Mouse (Mus musculus): ENCODE data around the gene Peli2. TPM values are rescaled to one million over a fixed set of nuclear protein-coding genes. Genes with fewer than 3 reads are reported as not detected.

The Peli2 gene
- polyA plus RNA-seq, 2 experiments: 9.1 to 14.5 TPM

DNA sequence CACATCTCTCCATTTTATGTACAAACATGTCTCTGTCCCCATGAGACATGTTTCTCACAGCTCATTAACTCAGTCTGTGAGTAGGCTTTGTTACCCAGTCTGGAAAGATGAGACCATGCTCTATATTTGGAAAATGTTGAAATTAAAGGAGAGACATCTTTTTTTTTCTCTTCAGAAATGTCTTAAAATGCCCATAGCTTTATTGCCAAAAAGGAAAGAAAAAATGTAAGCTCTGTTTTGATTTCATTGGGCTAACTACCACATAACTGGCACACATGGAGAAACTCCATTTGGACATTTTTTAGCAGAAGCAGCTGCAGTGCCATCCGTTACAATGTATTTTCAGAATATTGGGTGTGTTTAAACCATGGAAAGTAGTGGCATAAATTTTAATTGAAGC lies 103.6 kb downstream of the Peli2 start:
- no peaks in the 10 kb centered on the region; the same call in none of the 2 replicates for H3K4me1 ChIP-seq (ENCODE audit: control insufficient read depth, insufficient read depth, low read length)
- no peak overlapping the region for H3K27ac ChIP-seq (replicated peaks; ENCODE audit: low read depth, low read length)
- 68% methylated on average over 1 of the region's 1 CpGs for whole genome bisulfite sequencing
- no peaks in the 10 kb centered on the region for H3K9me3 ChIP-seq (ENCODE audit: control insufficient read depth, low read length)
- 0 out of 2 replicates have a peak, but pooled peaks cover 2% of the 10 kb centered on the region for H3K36me3 ChIP-seq (ENCODE audit: control insufficient read depth, insufficient read depth, low read length)
- ATAC-seq (ENCODE audit: low FRiP score, low read depth) (no peak), DNase-seq (ENCODE audit: low spot score) (no peak)
- H3K4me2 ChIP-seq (replicated peaks; ENCODE audit: low read depth, low read length, severe bottlenecking): no peak overlapping the region
- no peak overlapping the region for H3K9ac ChIP-seq (ENCODE audit: low read depth, low read length, severe bottlenecking)
- no peak for TF ChIP-seq POLR2A (IDR thresholded peaks at IDR 0.05; ENCODE audit: borderline replicate concordance, extremely low read depth, insufficient read depth, insufficient read length)
- no peaks in the 10 kb centered on the region for H3K27me3 ChIP-seq (ENCODE audit: control insufficient read depth, insufficient read depth, low read length)
- no peak overlapping the region for H3K4me3 ChIP-seq (replicated peaks; ENCODE audit: low read length)

DNA sequence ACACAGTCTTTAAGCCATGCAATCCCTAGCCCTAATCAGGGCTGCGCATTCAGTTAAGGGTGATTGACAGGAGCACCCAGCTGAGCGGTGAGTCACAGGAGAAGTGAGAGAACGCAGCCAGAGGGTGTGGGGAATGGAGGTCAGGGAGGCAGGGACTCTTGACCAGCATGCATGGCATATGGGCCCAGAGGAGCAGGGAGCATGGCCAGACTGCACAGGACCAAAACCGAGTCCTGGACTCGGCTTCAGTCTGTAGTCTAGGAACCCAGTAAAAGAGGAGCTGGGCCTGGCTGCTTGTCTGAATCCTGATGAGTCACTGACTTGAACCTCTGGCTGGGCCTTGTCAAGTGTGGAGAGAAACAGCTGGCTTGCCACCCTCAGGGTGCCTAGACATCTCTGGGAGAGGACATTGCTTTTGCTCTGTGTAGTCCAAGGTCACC lies 104.3 kb downstream of the Peli2 start:
- Histone ChIP-seq H3K9me3 (ENCODE audit: control insufficient read depth, low read length) (no peaks in the 10 kb centered on the region), H3K4me1 (ENCODE audit: control insufficient read depth, insufficient read depth, low read length) (no peaks in the 10 kb centered on the region; the same call in none of the 2 replicates), H3K4me2 (replicated peaks; ENCODE audit: low read depth, low read length, severe bottlenecking) (no peak overlapping the region), H3K4me3 (replicated peaks; ENCODE audit: low read length) (no peak overlapping the region), H3K27me3 (ENCODE audit: control insufficient read depth, insufficient read depth, low read length) (no peaks in the 10 kb centered on the region), H3K9ac (ENCODE audit: low read depth, low read length, severe bottlenecking) (no peak overlapping the region), H3K27ac (replicated peaks; ENCODE audit: low read depth, low read length) (no peak overlapping the region), H3K36me3 (ENCODE audit: control insufficient read depth, insufficient read depth, low read length) (0 out of 2 replicates have a peak, but pooled peaks cover 2% of the 10 kb centered on the region)
- no peak for ATAC-seq (ENCODE audit: low FRiP score, low read depth)
- no peak for DNase-seq (ENCODE audit: low spot score)
- 66% methylated on average over 5 of the region's 5 CpGs for WGBS
- no peak for TF ChIP-seq POLR2A (IDR thresholded peaks at IDR 0.05; ENCODE audit: borderline replicate concordance, extremely low read depth, insufficient read depth, insufficient read length)

DNA sequence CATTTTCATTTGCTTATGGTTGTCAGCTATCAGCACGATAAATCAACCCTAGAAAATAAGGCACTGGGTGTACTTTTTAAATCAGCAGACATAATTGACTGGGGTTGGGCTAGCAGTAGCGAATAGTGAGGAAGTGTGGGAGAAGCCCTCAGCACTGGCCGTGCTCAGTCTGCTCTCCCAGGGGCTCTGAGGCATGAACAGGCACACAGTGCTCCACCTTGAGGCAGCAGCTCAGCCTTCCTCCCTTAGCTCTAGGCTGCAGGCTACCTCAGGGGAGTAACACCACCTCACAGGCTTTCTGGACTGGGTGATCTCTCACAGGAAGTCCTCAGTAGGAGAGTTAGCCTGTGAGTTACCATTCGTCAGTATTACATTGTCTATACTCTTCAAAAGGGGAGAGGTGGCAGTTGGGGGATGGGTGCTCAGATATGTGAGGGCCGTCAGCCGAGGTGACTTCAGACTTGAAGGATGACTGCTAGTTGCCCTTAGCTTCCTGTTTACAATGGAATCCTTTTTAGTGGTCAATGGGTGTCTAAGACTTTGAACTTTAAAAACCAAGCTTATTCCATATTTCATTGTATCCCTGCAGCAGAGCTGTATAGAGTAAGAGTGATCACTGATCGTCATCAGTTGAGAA lies 105.3 kb downstream of the Peli2 start:
- no peaks in the 10 kb centered on the region for H3K9me3 ChIP-seq (ENCODE audit: control insufficient read depth, low read length)
- H3K9ac ChIP-seq (ENCODE audit: low read depth, low read length, severe bottlenecking): no peak overlapping the region
- no peaks in the 10 kb centered on the region; the same call in none of the 2 replicates for H3K4me1 ChIP-seq (ENCODE audit: control insufficient read depth, insufficient read depth, low read length)
- WGBS: 79% methylated on average over 7 of the region's 7 CpGs
- H3K36me3 ChIP-seq (ENCODE audit: control insufficient read depth, insufficient read depth, low read length): 0 out of 2 replicates have a peak, but pooled peaks cover 2% of the 10 kb centered on the region
- ATAC-seq (ENCODE audit: low FRiP score, low read depth) (no peak), DNase-seq (ENCODE audit: low spot score) (no peak)
- TF ChIP-seq POLR2A (IDR thresholded peaks at IDR 0.05; ENCODE audit: borderline replicate concordance, extremely low read depth, insufficient read depth, insufficient read length): no peak
- no peak overlapping the region for H3K27ac ChIP-seq (replicated peaks; ENCODE audit: low read depth, low read length)
- H3K4me3 ChIP-seq (replicated peaks; ENCODE audit: low read length): no peak overlapping the region
- no peak overlapping the region for H3K4me2 ChIP-seq (replicated peaks; ENCODE audit: low read depth, low read length, severe bottlenecking)
- no peaks in the 10 kb centered on the region for H3K27me3 ChIP-seq (ENCODE audit: control insufficient read depth, insufficient read depth, low read length)

DNA sequence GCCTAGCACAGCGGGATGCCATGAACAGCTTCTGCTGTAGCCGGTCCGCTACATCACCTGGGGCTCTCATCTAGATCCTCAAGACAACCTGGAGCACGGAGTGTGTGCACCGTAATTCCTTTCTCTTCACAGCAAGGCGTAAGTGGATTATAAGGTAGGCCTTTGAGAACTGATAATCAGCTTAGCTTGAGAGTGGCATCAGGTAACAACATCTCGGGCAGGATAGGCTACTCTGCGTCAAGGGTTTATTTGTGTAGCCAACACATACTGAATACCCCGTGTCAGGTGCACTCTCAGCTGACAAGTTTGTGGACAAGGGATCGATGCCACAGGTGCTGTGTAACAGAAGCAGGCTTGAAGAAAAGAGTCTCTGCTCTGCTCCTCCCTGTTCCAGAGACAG lies 106.1 kb downstream of the Peli2 start:
- no peak for TF ChIP-seq POLR2A (IDR thresholded peaks at IDR 0.05; ENCODE audit: borderline replicate concordance, extremely low read depth, insufficient read depth, insufficient read length)
- Histone ChIP-seq H3K4me2 (replicated peaks; ENCODE audit: low read depth, low read length, severe bottlenecking) (no peak overlapping the region), H3K27me3 (ENCODE audit: control insufficient read depth, insufficient read depth, low read length) (no peaks in the 10 kb centered on the region), H3K9me3 (ENCODE audit: control insufficient read depth, low read length) (no peaks in the 10 kb centered on the region), H3K4me3 (replicated peaks; ENCODE audit: low read length) (no peak overlapping the region), H3K27ac (replicated peaks; ENCODE audit: low read depth, low read length) (no peak overlapping the region), H3K36me3 (ENCODE audit: control insufficient read depth, insufficient read depth, low read length) (0 out of 2 replicates have a peak, but pooled peaks cover 2% of the 10 kb centered on the region), H3K9ac (ENCODE audit: low read depth, low read length, severe bottlenecking) (no peak overlapping the region), H3K4me1 (ENCODE audit: control insufficient read depth, insufficient read depth, low read length) (no peaks in the 10 kb centered on the region; the same call in none of the 2 replicates)
- WGBS: 90% methylated on average over 10 of the region's 10 CpGs
- ATAC-seq (ENCODE audit: low FRiP score, low read depth) (no peak), DNase-seq (ENCODE audit: low spot score) (no peak)

DNA sequence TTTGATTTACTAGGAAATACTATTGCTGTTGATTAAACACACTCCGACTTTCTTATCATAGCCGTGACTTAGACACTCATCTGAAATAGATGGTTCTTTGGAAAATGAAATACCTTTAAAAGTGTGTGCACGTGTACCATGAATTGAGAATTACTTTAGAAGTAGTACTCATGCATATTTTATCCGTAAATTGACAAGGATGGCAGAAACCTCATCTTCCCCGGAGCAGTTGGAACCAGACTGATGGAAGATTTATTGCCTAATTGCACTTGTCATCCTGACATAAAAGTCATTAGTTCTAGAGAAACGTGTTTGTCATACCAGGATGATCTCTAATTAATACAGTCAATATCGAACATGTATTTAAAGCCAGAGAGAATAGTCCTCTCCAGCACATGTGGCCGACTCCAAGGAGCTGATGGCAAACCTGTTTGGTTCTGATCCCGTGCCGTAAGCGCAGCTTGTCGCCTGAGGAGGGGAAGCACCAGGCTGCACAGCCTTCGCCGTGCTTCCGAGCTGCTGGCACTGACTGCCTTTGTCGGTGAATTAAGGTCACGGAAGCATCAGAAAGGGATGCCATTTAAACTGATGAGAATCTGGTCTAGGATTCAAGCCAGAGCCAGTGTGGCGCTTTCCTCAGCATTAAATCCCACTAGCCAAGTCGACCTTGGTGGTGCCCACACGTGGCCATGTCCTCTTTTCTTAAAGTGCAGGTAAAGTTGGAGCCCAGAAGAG lies 114.3 kb downstream of the Peli2 start:
- H3K4me3 ChIP-seq (replicated peaks; ENCODE audit: low read length): no peak overlapping the region
- DNase-seq (ENCODE audit: low spot score) (no peak), ATAC-seq (ENCODE audit: low FRiP score, low read depth) (no peak)
- H3K9ac ChIP-seq (ENCODE audit: low read depth, low read length, severe bottlenecking): no peak overlapping the region
- H3K27me3 ChIP-seq (ENCODE audit: control insufficient read depth, insufficient read depth, low read length): no peaks in the 10 kb centered on the region
- no peaks in the 10 kb centered on the region for H3K36me3 ChIP-seq (ENCODE audit: control insufficient read depth, insufficient read depth, low read length)
- no peak overlapping the region for H3K4me2 ChIP-seq (replicated peaks; ENCODE audit: low read depth, low read length, severe bottlenecking)
- H3K27ac ChIP-seq (replicated peaks; ENCODE audit: low read depth, low read length): no peak overlapping the region
- TF ChIP-seq POLR2A (IDR thresholded peaks at IDR 0.05; ENCODE audit: borderline replicate concordance, extremely low read depth, insufficient read depth, insufficient read length): no peak
- WGBS: 77% methylated on average over 20 of the region's 20 CpGs
- H3K4me1 ChIP-seq (ENCODE audit: control insufficient read depth, insufficient read depth, low read length): peaks cover 8% of the 10 kb centered on the region; the same call in 1 of the 2 replicates
- no peaks in the 10 kb centered on the region for H3K9me3 ChIP-seq (ENCODE audit: control insufficient read depth, low read length)

Data from limb, embryonic 14.5 days (tissue).